Mouse (Mus musculus) left cerebral cortex, adult 6 months (tissue): ENCODE results near the gene Ptgir. TPM values are rescaled to one million over a fixed set of nuclear protein-coding genes. Genes with fewer than 3 reads are reported as not detected.

ENCODE experiments used
- long read RNA-seq, 2 experiments: library from polyadenylated mRNA; unstranded; transcript quantifications; one replicate each; pipeline ENCODE4 v2.0.0; 2019 to 2020
- polyA plus RNA-seq: library from polyadenylated mRNA; unstranded; fragments of <200 nt; fragmentation: Nextera tagmentation; gene quantifications from 2 replicates; pipeline ENCODE4 v1.2.3, GENCODE M21; 2021

Ptgir gene
- not detected in 2 replicates for polyA plus RNA-seq
- long read RNA-seq, experiment 1: 0 reads
- long read RNA-seq, experiment 2: 0 reads

DNA sequence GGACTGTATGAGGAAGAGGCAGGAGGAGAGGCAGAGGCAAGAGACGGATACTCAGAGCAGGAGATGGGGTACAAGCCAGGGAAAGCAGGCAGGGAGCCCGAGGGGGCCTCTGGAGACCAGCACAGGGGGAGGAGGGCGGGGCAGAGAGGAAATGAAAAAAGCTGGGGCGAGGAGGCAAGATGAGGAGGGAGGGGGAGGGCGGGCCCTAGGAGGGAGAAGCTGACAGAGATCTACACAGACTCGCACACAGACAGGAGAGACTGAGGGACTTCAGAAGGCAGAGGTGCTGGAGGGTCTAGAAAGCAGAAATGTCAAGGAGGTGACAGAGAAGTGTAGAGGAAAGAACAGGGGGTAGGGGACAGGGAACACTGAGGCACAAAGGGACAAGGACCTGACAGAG lies at the start of gene Ptgir:
Ptgir (plus strand) TSS at position 210 of the 400 bp plus-strand sequence.

GRCm38 (mm10) chr7:16875310-16875325 lies 31.2 kb upstream of the Ptgir start, which contains the start of gene Dact3:
Dact3 (plus strand) TSS chr7:16875317.

GRCm38 (mm10) chr7:16891641-16892351 lies 14.5 kb upstream of the Ptgir start, which contains the start of gene Gng8:
Gng8 (plus strand) TSS chr7:16891786.

DNA sequence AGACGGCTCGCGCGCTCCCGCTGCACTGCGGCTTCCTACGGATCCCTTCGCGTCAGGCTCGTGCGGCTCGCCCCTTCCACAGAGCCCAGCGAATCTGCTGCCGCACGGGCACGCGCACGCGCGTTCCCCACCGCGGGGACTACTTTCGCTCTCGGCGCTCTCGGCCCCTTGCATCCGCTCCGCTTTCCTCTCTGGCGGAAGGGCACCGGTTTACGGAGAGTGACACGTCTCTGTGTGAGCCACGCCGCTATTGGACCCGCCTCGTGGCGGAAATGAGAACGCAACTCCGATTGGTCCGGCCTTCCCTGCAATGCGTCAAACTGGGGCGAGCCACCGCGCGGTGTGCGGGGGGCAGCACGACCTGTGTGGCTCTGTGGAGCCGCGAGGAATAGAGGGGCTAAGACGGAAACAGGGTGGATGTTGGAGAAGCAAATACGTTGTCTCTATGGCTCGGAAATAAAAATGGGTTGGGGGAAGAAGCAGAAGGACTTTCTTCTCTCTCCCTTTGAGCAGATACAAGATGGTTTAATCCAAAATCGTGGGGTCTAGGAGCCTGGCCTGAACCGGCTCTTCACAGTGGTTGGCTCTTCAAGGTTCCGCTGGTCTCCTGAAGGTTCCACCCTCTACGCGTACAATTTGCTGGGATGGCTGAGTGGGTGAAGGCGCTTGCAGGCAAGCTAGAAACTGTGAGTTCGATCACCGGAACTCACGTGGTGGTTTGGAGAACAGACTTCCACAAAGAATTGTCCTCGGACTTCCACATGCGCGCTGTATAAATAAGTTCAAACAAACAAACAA lies 17.9 kb downstream of the Ptgir start, which contains the start of gene Calm3:
Calm3 (minus strand) TSS at position 78 of the 798 bp plus-strand sequence.

DNA sequence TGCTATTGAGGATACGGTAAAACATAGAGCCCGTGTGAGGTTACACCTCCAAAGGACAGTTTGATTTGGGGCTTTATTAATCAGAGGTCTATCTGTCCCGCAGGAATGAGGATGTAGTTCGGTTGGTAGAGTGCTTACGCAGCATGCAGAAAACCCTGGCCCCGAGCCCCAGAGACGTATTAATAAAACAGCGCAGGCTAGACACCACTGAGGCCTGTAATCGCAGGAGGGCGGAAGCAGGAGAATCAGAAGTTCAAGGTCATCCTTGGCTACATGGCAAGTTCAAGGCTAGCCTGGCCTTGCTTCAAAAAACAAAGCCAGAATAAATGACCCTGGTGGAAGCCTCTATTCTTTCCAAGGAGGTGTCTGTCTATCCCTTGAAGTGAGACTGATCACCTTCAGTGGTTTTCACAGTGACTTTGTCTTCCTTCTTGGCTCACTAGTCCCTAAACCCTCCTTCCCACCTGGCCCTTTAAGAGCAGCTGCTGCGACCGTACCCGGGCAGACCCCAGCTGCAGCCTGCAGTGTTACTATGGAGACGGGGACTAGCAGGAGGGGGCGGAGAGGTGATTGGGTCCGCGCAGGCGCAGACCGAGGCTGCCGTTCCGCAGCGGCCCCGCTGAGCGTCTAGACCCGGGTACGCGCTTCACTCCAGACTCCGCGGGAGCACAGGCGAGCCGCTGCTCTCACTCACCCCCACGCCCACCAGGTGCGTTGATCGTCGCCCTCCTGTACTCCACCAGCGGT lies 37.9 kb downstream of the Ptgir start, which contains the start of gene Pnmal2:
Pnmal2 (plus strand) TSS at position 622 of the 747 bp plus-strand sequence.

DNA sequence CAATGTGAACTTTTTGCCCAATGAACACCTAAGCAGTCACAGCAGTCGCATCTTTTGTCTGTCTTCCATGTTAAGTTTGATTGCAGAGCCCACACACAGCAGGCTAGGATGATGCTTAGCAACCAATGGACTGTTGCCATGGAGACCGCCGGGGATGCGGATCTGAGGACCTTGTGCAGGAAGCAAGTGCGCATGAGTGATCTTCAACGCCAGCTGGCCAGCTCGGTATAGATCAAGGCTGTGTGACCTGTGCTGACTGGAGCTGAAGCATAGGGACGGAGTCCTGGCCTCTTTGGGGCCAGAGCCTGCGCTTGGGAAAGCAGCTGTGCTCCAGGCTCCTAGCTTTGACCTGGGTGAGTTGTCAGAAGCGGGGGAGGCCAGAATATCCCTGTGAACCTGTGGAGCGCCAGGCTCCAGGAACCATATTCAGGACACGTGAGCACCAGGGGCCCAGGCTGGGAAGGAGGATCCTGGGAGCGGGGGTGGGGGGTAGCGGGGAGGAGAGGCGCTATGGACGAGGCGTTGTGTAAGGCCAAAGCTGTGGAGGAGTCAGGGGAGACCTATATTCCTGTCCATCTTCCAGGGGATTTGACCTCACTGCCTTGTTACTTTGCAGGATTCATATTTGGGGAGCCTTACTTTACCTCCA lies 53.4 kb downstream of the Ptgir start, which contains the start of gene Pnmal1:
Pnmal1 (plus strand) TSS at position 141 of the 649 bp plus-strand sequence.

Other genes with a start within 250 kb of the Ptgir start
- gene Ceacam15, start 230.8 kb upstream of the Ptgir start, polyA plus RNA-seq: 0.18 TPM in 1 of 2 replicates, not detected in the other
- 0.23 and 0.48 TPM in 2 replicates for gene Ceacam9, start 184.6 kb upstream of the Ptgir start, polyA plus RNA-seq
- gene Ap2s1, start 168.1 kb upstream of the Ptgir start, polyA plus RNA-seq: 462 and 560 TPM in 2 replicates
- 0.74 and 1.7 TPM in 2 replicates for gene Slc1a5, start 125.2 kb upstream of the Ptgir start, polyA plus RNA-seq
- 39.6 and 117 TPM in 2 replicates for gene Strn4, start 90.6 kb upstream of the Ptgir start, polyA plus RNA-seq
- gene Fkrp, start 89.8 kb upstream of the Ptgir start, polyA plus RNA-seq: 22.6 and 23.2 TPM in 2 replicates
- gene Prkd2, start 63.6 kb upstream of the Ptgir start, polyA plus RNA-seq: 0.92 and 1.4 TPM in 2 replicates
- 11.7 and 14.8 TPM in 2 replicates for gene Dact3, start 31.2 kb upstream of the Ptgir start, polyA plus RNA-seq
- 4.2 and 7.8 TPM in 2 replicates for gene Gng8, start 14.7 kb upstream of the Ptgir start, polyA plus RNA-seq
- gene Calm3, start 17.6 kb downstream of the Ptgir start, polyA plus RNA-seq: 463 and 548 TPM in 2 replicates
- gene Pnmal2, start 38.2 kb downstream of the Ptgir start, polyA plus RNA-seq: 78.1 and 86.9 TPM in 2 replicates
- gene Pnmal1, start 53.2 kb downstream of the Ptgir start, polyA plus RNA-seq: 54.7 and 66.6 TPM in 2 replicates
- gene Gm42372, start 76.6 kb downstream of the Ptgir start, polyA plus RNA-seq: 12.2 and 12.7 TPM in 2 replicates
- gene Ccdc8, start 86.2 kb downstream of the Ptgir start, polyA plus RNA-seq: 0.26 and 0.40 TPM in 2 replicates
- gene Ppp5c, start 121.4 kb downstream of the Ptgir start, polyA plus RNA-seq: 143 and 174 TPM in 2 replicates
- gene Hif3a, start 155.9 kb downstream of the Ptgir start, polyA plus RNA-seq: 0.82 and 1.1 TPM in 2 replicates
- 2.7 and 3.6 TPM in 2 replicates for gene Psg16, start 167.6 kb downstream of the Ptgir start, polyA plus RNA-seq
- not detected in 2 replicates for gene Ceacam3, start 243.8 kb downstream of the Ptgir start, polyA plus RNA-seq